Mouse (Mus musculus) kidney, postnatal 25 days (tissue): ENCODE results near the gene Ece2.
"Not testable (repeated sequence)": the region's sequence is repeated elsewhere in the genome, so short reads cannot be mapped to it uniquely, and the experiment has no call there.

Experiments
- DNase-seq, 2 experiments: peaks; one replicate each; pipeline ENCODE4 v3.0.0; 2021; ENCODE audit warnings: mixed read lengths in 2 of 2

Ece2 gene

GRCm38 (mm10) chr16:20623211-20623610 is 6.4 kb upstream of the Ece2 start:
- no peak for DNase-seq

DNA sequence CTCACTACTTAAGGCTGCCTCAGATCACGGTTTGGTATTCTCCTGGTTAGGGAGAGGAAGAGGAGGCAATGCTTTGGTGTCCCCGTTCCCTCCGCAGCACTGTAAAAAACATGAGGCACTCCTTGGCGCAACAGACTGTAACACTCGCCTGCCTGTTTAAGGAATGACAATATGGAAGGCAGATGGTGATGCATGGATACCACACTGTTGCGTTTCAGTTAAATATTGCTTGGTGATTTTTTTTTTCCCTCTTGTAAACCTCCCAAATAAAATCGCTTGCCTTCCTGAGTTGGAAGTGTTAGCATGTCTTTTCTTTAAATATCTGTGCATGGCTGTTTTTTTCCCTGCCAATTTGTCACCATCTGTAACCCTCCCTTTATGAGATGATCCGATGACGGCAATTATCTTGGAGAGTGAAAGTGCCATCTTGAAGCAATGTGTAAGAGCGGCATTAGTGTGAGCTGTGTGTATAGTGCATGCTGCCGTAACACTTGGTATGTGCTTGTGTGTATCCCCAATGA is 697 bp upstream of the Ece2 start:
- DNase-seq = no peak

- no peak for DNase-seq
These were observed 7.8 kb downstream of the Ece2 start for GRCm38 (mm10) chr16:20637410-20637809.

DNA sequence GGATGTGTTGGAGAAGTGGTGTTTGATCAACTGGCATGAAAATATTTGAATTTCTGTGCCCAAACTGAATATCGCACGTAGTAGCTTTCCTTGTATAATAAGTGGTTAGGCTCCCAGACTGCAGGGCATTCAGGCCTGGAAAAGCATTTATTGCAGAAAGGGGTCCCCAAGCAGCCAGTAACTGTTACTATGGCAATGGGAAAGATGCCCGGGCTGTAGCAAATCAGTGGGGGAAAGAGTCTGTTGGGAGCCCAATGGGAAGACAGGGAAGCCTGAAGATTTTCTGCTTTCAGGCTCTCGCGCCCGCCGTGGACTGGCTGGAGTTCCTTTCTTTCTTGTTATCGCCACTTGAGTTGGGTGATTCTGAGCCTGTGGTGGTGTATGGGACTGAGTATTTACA is 8.7 kb downstream of the Ece2 start:
- no peak for DNase-seq

DNA sequence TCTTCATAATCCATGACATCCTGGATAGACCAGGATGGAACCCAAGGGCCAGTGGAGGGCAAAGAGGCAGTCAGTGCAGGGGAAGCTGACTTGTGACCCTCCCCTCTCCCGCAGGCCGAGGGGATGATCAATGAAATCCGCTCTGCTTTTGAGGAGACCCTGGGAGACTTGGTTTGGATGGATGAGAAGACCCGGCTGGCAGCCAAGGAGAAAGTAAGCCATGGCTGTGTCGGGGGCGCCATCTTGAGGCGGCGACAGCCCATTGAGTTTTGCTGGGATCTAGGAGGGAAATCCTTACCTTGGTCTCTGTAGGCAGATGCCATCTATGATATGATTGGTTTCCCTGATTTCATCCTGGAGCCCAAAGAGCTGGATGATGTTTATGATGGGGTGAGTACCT is 12.5 kb downstream of the Ece2 start:
- DNase-seq = peak; percentile 83

DNA sequence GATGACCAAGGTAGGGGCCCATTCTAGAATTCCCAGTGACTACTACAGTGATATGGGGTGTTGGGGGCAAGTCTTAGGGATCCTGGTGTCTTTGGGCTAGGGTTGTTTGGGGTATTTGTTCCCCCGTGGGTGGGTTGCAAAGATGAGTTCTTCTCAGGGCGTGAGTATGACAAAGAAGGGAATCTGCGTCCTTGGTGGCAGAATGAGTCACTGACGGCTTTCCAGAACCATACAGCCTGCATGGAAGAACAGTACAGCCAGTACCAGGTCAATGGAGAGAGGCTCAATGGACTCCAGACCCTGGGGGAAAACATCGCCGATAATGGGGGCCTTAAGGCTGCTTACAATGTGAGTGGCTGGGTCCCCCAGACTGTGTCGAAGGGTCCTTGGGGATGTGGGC is 14.3 kb downstream of the Ece2 start:
- DNase-seq = no peak

GRCm38 (mm10) chr16:20651076-20651946 is 21.7 kb downstream of the Ece2 start, which contains the start of gene Psmd2:
Psmd2 (plus strand) TSS chr16:20651652.
- DNase-seq = peak; percentile 98

DNA sequence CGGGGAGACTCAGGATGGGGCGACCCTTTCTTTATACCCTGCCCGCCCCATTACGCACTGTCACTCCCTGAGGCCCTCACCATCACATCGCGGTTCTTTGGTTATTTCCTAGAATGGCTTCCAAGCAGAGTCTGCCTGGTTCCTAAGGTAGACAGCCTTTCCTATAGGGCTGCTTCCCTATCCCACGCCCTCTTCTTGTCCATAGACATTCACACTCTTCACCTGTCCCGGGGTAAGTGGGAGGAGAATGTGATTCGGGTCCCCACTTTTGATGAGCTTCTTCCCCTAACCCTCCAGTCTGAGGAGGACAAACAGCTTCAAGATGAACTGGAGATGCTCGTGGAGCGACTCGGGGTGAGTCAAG is 22.3 kb downstream of the Ece2 start:
- DNase-seq = no peak

GRCm38 (mm10) chr16:20653315-20653714 is 23.7 kb downstream of the Ece2 start:
- no peak for DNase-seq

DNA sequence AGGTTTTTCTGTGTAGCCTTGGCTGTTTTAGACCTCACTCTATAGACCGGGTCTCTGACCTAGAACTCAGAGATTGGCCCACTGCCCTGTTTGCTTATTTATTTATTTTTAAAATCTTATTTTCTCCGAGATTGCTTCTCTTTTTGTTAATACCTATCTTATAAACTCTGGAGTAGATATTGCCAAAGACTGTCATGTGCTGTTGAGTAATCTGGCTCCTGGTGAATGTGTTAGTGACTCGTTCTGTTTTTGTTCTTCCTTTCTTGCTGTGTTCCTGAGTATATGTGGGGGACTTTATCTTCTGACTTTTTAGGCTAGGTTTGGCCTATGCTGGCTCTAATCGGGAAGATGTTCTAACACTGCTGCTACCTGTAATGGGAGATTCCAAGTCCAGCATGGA is 28.0 kb downstream of the Ece2 start:
- DNase-seq = no peak

GRCm38 (mm10) chr16:20668013-20668412 is 38.4 kb downstream of the Ece2 start, which contains the start of gene Eif4g1:
Eif4g1 (plus strand) TSS chr16:20668313.
- not testable (repeated sequence) for DNase-seq

GRCm38 (mm10) chr16:20670291-20670690 is 40.7 kb downstream of the Ece2 start:
- no peak for DNase-seq

- DNase-seq = no peak
These were observed 42.3 kb downstream of the Ece2 start for GRCm38 (mm10) chr16:20671886-20672285.

DNA sequence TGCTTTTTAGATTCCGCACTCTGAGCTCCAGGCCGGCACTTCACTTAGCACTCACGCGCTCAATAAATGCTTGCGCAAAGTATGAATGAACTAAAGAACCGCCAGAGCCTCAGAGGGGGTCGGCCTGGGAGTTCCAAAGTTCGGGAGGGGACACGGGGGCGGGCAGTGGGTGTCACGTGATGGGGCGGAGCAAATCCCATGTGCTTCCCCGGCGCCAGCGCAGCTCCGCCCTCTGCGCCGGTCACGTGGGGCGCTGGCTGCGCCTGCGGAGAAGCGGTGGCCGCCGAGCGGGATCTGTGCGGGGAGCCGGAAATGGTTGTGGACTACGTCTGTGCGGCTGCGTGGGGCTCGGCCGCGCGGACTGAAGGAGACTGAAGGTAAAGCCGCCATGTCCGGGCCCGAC is 42.9 kb downstream of the Ece2 start:
- peak; percentile 98 for DNase-seq

- DNase-seq = peak; percentile 55 to 86
These were observed 43.5 kb downstream of the Ece2 start for GRCm38 (mm10) chr16:20672965-20673705.

- DNase-seq = peak; percentile 62 to 88
These were observed 44.2 kb downstream of the Ece2 start for GRCm38 (mm10) chr16:20673706-20674303.

DNA sequence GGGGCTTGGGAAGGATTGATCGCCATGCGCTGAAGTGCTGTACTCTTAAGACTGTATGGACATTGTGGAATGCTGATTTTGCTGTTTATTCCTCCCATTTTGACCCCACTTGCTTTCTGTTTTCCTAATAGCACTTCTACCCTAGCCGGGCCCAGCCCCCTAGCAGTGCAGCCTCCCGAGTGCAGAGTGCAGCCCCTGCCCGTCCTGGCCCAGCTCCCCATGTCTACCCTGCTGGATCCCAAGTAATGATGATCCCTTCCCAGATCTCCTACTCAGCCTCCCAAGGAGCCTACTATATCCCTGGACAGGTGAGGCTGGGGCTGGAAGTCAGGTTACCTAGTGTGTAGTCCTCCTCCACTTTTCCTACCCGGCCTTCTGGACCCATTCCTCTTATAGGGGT is 45.6 kb downstream of the Ece2 start:
- DNase-seq = no peak

- DNase-seq = no peak
These were observed 47.1 kb downstream of the Ece2 start for GRCm38 (mm10) chr16:20676702-20677101.

DNA sequence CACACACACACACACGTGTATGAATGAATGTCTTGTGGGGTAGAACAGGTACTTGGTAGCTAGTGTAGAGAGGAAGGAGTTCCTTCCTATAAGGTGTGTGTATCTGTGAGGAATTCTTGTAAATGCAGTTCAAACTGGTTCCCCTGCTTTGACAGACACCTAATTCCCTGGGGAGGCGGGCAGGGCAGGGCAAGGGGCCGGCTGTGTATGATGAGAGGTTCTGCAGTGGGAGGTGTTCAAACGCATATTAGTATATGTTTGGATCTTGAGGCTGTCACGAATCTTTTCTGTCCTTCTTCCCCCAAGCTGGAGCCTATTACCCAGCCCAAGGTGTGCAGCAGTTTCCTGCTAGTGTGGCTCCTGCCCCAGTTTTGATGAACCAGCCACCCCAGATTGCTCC is 47.8 kb downstream of the Ece2 start:
- DNase-seq = no peak

- peak; percentile 87 to 92 for DNase-seq
These were observed 48.5 kb downstream of the Ece2 start for GRCm38 (mm10) chr16:20677974-20678675.

DNA sequence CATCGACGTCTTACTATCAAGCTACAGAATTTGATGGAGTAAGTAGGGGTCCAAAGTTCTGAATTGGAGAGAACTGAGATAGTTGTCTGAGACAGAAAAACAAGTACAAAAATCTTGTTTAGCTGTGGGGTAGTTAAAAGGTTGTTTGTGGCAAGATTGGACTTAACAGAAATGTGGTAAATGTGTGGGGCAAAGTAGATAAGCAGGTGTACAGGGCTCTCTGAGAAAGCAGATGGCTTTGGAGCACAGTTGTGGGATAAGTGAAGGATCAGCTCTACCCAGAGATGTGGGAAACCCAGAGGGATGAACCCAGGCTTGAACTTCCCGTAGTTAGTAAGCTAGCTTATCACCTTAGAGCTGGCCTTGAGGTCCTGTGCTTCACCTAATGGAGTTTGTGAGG is 61.1 kb downstream of the Ece2 start:
- DNase-seq = no peak

- DNase-seq = no peak
These were observed 62.0 kb downstream of the Ece2 start for GRCm38 (mm10) chr16:20691617-20692016.
